Mouse (Mus musculus) midbrain, embryonic 14.5 days (tissue): ENCODE results near the gene Drd2. TPM values are rescaled to one million over a fixed set of nuclear protein-coding genes. Genes with fewer than 3 reads are reported as not detected.

Experiments
- ATAC-seq: fragments of 200-750 bp; cut with Nextera tagmentation; 2 replicates; pipeline ENCODE4 v1.8.0; 2017; ENCODE audit warnings: moderate number of reproducible peaks, moderate library complexity; ENCODE audit not compliant: low FRiP score, low TSS enrichment
- DNase-seq: peaks from one replicate; pipeline ENCODE4 v3.0.0-alpha.2; 2015
- H3K27ac ChIP-seq: fragments of 300-500 bp; sonication (generic); replicated peaks from 2 replicates; pipeline ENCODE4 v1.5.1; 2014; ENCODE audit warnings: mild to moderate bottlenecking, low read depth, low read length, moderate library complexity
- H3K27me3 ChIP-seq: fragments of 300-500 bp; sonication (generic); 2 replicates; pipeline ENCODE4 v1.6.1; 2014; ENCODE audit warnings: low read length, control low read depth, mixed read lengths; ENCODE audit not compliant: control insufficient read depth, insufficient read depth
- H3K36me3 ChIP-seq: fragments of 300-500 bp; sonication (generic); 2 replicates; pipeline ENCODE4 v1.6.1; 2014; ENCODE audit warnings: low read length, control low read depth; ENCODE audit not compliant: control insufficient read depth, insufficient read depth
- H3K4me1 ChIP-seq: fragments of 300-500 bp; sonication (generic); 2 replicates; pipeline ENCODE4 v1.6.1; 2014; ENCODE audit warnings: mild to moderate bottlenecking, antibody characterized with exemption, low read length, control low read depth; ENCODE audit not compliant: control insufficient read depth, insufficient read depth
- H3K4me2 ChIP-seq: fragments of 300-500 bp; sonication (generic); 2 replicates; pipeline ENCODE4 v1.6.1; 2014; ENCODE audit warnings: mild to moderate bottlenecking, low read length, moderate library complexity
- H3K4me3 ChIP-seq: fragments of 300-500 bp; sonication (generic); replicated peaks from 2 replicates; pipeline ENCODE4 v1.5.1; 2014; ENCODE audit warnings: low read depth, low read length
- H3K9ac ChIP-seq: fragments of 300-500 bp; sonication (generic); replicated peaks from 2 replicates; pipeline ENCODE4 v1.6.1; 2014; ENCODE audit warnings: mild to moderate bottlenecking, low read length, moderate library complexity
- H3K9me3 ChIP-seq: fragments of 300-500 bp; sonication (generic); 2 replicates; pipeline ENCODE4 v1.6.1; 2016; ENCODE audit warnings: low read length, control low read depth, mixed read lengths; ENCODE audit not compliant: control insufficient read depth
- WGBS: fragments of 180-500 bp; shearing (Covaris S2); extraction: QIAGEN DNeasy Blood & Tissue Kit; methylation state at CpG from one replicate; pipeline ENCODE4 v1.1.7; 2014; 5-methylcytosine and 5-hydroxymethylcytosine counted together
- polyA plus RNA-seq: library from polyadenylated mRNA; unstranded; fragments of >200 nt; fragmentation: Nextera tagmentation; extraction: Ambion mirVana; gene quantifications from 2 replicates; pipeline ENCODE4 v1.2.1, GENCODE M21; 2014

Gene Drd2
- 2.7 and 5.8 TPM in 2 replicates for polyA plus RNA-seq

DNA sequence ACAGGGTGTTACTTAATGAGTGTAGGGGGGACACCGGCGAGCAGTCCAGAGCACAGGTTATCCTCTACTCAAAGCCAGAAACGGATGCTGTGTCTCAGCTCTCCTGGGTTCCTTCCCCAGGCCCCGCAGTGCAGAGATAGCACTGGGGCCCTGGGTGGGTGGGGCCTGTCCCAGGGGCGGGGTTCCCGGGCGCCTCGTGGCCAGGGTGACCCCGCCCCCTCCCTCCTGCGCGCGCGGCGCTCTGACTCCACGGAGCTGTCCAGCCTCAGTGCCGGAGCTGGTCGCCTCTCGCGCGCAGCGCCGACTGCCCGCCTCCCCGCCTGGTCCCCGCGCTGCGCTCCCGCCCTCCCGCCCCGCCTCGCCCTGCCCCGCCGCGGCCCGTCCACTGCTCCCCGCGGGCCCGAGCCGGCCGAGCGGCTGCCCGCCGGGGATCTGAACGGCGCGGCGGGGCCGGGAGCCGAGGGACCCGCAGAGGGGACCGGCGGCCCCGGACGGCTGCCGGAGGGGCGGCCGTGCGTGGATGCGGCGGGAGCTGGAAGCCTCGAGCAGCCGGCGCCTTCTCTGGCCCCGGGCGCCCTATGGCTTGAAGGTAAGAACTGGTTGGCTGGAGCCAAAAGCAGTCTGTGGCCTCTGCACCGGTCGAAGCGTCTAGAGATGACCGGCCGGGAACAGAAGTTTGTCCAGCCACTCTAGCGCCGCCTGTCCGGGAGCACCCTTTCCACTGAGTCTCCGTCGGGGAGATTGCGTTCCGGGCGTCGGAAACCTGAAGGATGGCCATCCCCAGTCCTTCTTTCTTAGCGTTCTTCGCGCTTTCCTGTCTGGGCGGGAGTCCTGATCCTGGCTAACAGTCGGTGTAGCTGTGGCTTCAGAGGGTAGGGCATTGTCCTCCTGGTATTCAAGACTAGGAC, at the start of gene Drd2:
Gene Drd2 (plus strand): TSS at position 492 of the 908 bp plus-strand sequence.
- H3K36me3 ChIP-seq: no peaks in the 10 kb centered on the region
- H3K9me3 ChIP-seq: no peaks in the 10 kb centered on the region
- peak within 1 kb of the TSS; percentile 93 for H3K4me2 ChIP-seq
- peak within 1 kb of the TSS; percentile 58 for H3K9ac ChIP-seq
- under 1% methylated on average over 82 of the region's 84 CpGs for WGBS
- H3K4me3 ChIP-seq: peak within 1 kb of the TSS; percentile 50
- H3K27ac ChIP-seq: no peak within 1 kb of the TSS
- peaks cover 38% of the 10 kb centered on the region; the same call in 1 of the 2 replicates for H3K27me3 ChIP-seq
- peak; percentile 78 for DNase-seq
- 0 out of 2 replicates have a peak, but pooled peaks cover 4% of the 10 kb centered on the region for H3K4me1 ChIP-seq
- ATAC-seq: peak; percentile 71

GRCm38 (mm10) chr9:49295101-49295500, 45.3 kb upstream of the Drd2 start:
- no peaks in the 10 kb centered on the region for H3K27me3 ChIP-seq
- H3K4me3 ChIP-seq: no peak overlapping the region
- H3K27ac ChIP-seq: no peak overlapping the region
- ATAC-seq (no peak), DNase-seq (peak; percentile 24)
- no peaks in the 10 kb centered on the region for H3K36me3 ChIP-seq
- H3K9me3 ChIP-seq: no peaks in the 10 kb centered on the region
- no peak overlapping the region for H3K9ac ChIP-seq
- H3K4me2 ChIP-seq: no peak overlapping the region
- 76% methylated on average over 1 of the region's 1 CpGs for WGBS
- H3K4me1 ChIP-seq: no peaks in the 10 kb centered on the region

- no peaks in the 10 kb centered on the region for H3K36me3 ChIP-seq
- no peak for ATAC-seq
- no peak overlapping the region for H3K9ac ChIP-seq
- 69% methylated on average over 3 of the region's 3 CpGs for WGBS
- no peak overlapping the region for H3K27ac ChIP-seq
- no peaks in the 10 kb centered on the region for H3K4me1 ChIP-seq
- no peaks in the 10 kb centered on the region for H3K27me3 ChIP-seq
- no peak overlapping the region for H3K4me3 ChIP-seq
- H3K4me2 ChIP-seq: no peak overlapping the region
- DNase-seq: no peak
- H3K9me3 ChIP-seq: no peaks in the 10 kb centered on the region
These were observed 32.9 kb upstream of the Drd2 start for GRCm38 (mm10) chr9:49307576-49307975.

DNA sequence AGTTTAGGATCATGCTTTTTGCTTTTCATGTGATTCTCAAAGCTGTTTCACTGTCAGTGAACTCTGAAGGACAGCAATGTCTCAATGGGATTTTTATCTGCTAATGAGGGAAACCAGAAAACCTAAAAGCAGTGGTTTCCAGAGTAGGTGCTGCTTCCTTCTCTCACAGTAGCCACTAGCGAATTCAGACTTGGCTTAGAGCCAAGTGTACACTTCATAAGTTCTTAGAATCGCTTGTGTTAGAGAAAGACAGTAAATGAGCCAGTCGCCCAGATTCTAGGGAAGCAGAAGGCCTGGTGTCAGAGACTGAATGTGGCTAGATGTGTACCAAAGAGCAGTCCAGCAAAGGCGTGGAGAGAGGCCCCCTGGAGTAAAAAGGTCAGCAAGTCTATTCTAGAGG, 29.6 kb upstream of the Drd2 start:
- no peak overlapping the region for H3K9ac ChIP-seq

DNA sequence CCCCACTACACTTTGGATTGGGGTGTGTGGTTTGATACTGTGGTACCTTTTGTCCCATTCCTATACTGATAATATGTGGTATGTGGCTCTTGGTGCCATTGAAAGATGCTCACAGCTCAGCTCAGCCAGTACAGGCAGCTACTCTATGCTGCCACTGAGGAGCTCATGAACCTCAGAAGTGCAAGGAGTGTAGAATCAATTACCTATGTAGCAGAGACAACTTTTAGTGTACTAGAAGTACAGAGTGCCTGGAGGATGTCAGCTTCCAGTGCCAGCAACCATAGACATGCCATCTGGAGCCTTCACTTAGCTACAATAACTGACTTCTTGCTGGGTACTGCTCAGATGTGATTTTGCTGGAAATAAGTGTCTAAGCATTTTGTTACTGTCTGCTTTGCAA, 21.8 kb upstream of the Drd2 start:
- H3K27ac ChIP-seq: no peak overlapping the region
- no peaks in the 10 kb centered on the region for H3K27me3 ChIP-seq
- H3K9ac ChIP-seq: no peak overlapping the region
- no peaks in the 10 kb centered on the region for H3K4me1 ChIP-seq
- DNase-seq: no peak
- H3K4me2 ChIP-seq: no peak overlapping the region
- no peak overlapping the region for H3K4me3 ChIP-seq
- H3K9me3 ChIP-seq: no peaks in the 10 kb centered on the region
- H3K36me3 ChIP-seq: no peaks in the 10 kb centered on the region
- no peak for ATAC-seq

More for the DNA sequence above, 29.6 kb upstream of the Drd2 start:
- H3K4me2 ChIP-seq: no peak overlapping the region
- no peaks in the 10 kb centered on the region for H3K9me3 ChIP-seq
- H3K27me3 ChIP-seq: no peaks in the 10 kb centered on the region
- no peaks in the 10 kb centered on the region for H3K4me1 ChIP-seq
- ATAC-seq (no peak), DNase-seq (peak; percentile 22)
- H3K36me3 ChIP-seq: no peaks in the 10 kb centered on the region
- no peak overlapping the region for H3K4me3 ChIP-seq
- H3K27ac ChIP-seq: no peak overlapping the region
- 61% methylated on average over 4 of the region's 4 CpGs for WGBS

DNA sequence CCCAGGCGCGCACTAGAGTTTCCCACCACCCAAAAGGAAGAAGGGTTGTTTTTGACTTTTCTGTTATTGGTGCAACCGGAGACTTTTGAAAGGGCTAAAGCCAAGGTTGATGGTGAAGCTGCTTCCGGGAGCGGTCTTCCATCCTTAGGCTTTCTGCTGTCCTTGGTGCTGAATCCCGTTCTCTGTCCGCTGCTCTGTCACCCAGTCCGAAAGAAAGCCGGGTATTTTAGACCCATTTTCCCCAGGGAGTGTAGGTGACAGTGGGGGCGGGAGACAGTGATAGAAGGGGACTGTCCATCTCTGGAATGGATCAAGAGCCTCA, 578 bp downstream of the Drd2 start:
- peak overlapping the region; percentile 50 for H3K4me3 ChIP-seq
- H3K36me3 ChIP-seq: no peaks in the 10 kb centered on the region
- H3K27me3 ChIP-seq: peaks cover 38% of the 10 kb centered on the region; the same call in 1 of the 2 replicates
- H3K4me1 ChIP-seq: 0 out of 2 replicates have a peak, but pooled peaks cover 4% of the 10 kb centered on the region
- peak; percentile 76 for DNase-seq
- 1% methylated on average over 10 of the region's 10 CpGs for WGBS
- no peak for ATAC-seq
- H3K9ac ChIP-seq: peak overlapping the region; percentile 58; the same call in 1 of the 2 replicates
- H3K4me2 ChIP-seq: peak overlapping the region; percentile 93
- no peak overlapping the region for H3K27ac ChIP-seq
- H3K9me3 ChIP-seq: no peaks in the 10 kb centered on the region

- no peak overlapping the region for H3K4me3 ChIP-seq
- no peak for ATAC-seq
- DNase-seq: peak; percentile 28
- no peaks in the 10 kb centered on the region for H3K9me3 ChIP-seq
- no peak overlapping the region for H3K27ac ChIP-seq
- no peak overlapping the region for H3K4me2 ChIP-seq
- H3K36me3 ChIP-seq: no peaks in the 10 kb centered on the region
- 32% methylated on average over 5 of the region's 5 CpGs for WGBS
- H3K4me1 ChIP-seq: no peaks in the 10 kb centered on the region
- H3K27me3 ChIP-seq: no peaks in the 10 kb centered on the region
- no peak overlapping the region for H3K9ac ChIP-seq
These were observed 25.3 kb downstream of the Drd2 start for GRCm38 (mm10) chr9:49365763-49366162.

DNA sequence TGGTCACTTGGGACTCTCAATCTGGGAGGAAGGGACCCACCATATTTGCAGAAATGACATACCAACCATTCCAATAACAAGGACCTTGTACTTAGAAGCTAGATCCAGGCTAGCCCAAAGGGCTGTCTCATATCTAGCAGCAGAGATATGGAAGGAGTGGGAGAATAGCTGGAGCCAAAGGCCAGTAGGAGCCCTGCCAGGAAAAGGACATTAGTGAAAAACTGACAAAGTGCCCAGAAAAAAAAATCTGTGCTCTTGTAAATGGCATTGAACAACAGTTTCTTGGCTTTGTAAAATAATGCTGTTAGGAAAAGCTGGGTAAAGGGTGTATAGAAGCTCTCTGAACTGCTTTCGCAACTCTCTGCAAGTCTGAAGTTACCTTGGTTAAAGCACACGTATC, 33.5 kb downstream of the Drd2 start:
- Histone ChIP-seq H3K4me3 (no peak overlapping the region), H3K27me3 (no peaks in the 10 kb centered on the region), H3K36me3 (no peaks in the 10 kb centered on the region), H3K9me3 (no peaks in the 10 kb centered on the region), H3K4me2 (no peak overlapping the region), H3K9ac (no peak overlapping the region), H3K27ac (no peak overlapping the region), H3K4me1 (no peaks in the 10 kb centered on the region)
- 91% methylated on average over 2 of the region's 2 CpGs for WGBS
- ATAC-seq: no peak
- DNase-seq: no peak

DNA sequence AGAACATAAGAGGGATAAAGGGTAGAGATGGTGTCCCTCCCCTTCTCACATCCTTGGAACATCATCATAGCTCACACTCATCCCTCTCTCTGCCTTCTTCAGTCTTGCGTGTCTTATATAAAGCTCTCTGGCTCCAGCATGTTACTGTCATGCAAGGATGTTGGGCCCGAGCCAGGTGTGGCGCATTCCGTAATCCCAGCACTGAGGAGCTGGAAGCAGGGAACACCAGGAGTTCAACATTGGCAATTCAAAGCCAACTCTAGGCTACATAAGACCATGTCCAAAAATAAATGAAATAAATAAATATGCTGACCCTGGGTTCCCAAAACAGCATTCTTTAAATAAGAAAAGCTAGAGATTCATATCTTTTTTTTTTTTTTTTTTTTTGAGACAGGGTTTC, 39.5 kb downstream of the Drd2 start:
- no peaks in the 10 kb centered on the region for H3K27me3 ChIP-seq
- DNase-seq: no peak
- ATAC-seq: no peak
- no peak overlapping the region for H3K27ac ChIP-seq
- H3K4me2 ChIP-seq: no peak overlapping the region
- no peaks in the 10 kb centered on the region for H3K36me3 ChIP-seq
- no peaks in the 10 kb centered on the region for H3K9me3 ChIP-seq
- no peak overlapping the region for H3K9ac ChIP-seq
- H3K4me1 ChIP-seq: peaks cover 8% of the 10 kb centered on the region; the same call in 1 of the 2 replicates
- 90% methylated on average over 4 of the region's 4 CpGs for WGBS
- no peak overlapping the region for H3K4me3 ChIP-seq
